Mouse (Mus musculus) thymus, adult 2 months (tissue): ENCODE data around the gene Cep164. TPM values are rescaled to one million over a fixed set of nuclear protein-coding genes. Genes with fewer than 3 reads are reported as not detected.

Source experiments
- DNase-seq: peaks from one replicate; pipeline ENCODE4 v3.0.0; 2021
- H3K27ac ChIP-seq: fragments of 200-500 bp; 2 replicates; pipeline ENCODE4 v1.5.1; 2012; ENCODE audit warnings: low read length, control low read depth; ENCODE audit not compliant: control insufficient read depth, insufficient read depth
- H3K27me3 ChIP-seq: fragments of 200-500 bp; 2 replicates; pipeline ENCODE4 v1.6.1; 2012; ENCODE audit warnings: mild to moderate bottlenecking, low read length, moderate library complexity, mixed read lengths; ENCODE audit not compliant: control insufficient read depth, insufficient read depth
- H3K36me3 ChIP-seq: fragments of 200-500 bp; 2 replicates; pipeline ENCODE4 v1.6.1; 2012; ENCODE audit warnings: mild to moderate bottlenecking, low read length, moderate library complexity; ENCODE audit not compliant: control insufficient read depth, insufficient read depth
- H3K4me1 ChIP-seq: fragments of 200-500 bp; replicated peaks from 2 replicates; pipeline ENCODE4 v1.6.1; 2012; ENCODE audit warnings: low read length; ENCODE audit not compliant: control insufficient read depth, insufficient read depth
- H3K4me3 ChIP-seq: fragments of 200-500 bp; 2 replicates; pipeline ENCODE4 v1.5.1; 2012; ENCODE audit warnings: mild to moderate bottlenecking, low read length, control low read depth, moderate library complexity; ENCODE audit not compliant: control insufficient read depth, insufficient read depth
- CTCF ChIP-seq: fragments of 200-500 bp; IDR thresholded peaks from 2 replicates; pipeline ENCODE4 v1.5.1; 2012; ENCODE audit warnings: mild to moderate bottlenecking, control low read depth, low read length, moderate library complexity, borderline replicate concordance; ENCODE audit not compliant: control insufficient read depth, poor library complexity, insufficient read depth; ENCODE audit errors: extremely low read depth
- POLR2A ChIP-seq: fragments of 200-500 bp; IDR thresholded peaks from 2 replicates; pipeline ENCODE4 v1.6.1; 2012; ENCODE audit warnings: mild to moderate bottlenecking, low read length, control low read depth, moderate library complexity; ENCODE audit not compliant: control insufficient read depth, poor library complexity, insufficient read depth; ENCODE audit errors: extremely low read depth
- WGBS: fragments of 180-500 bp; shearing (Covaris S2); methylation state at CpG from one replicate; pipeline ENCODE4 v1.1.7; 2018; 5-methylcytosine and 5-hydroxymethylcytosine counted together
- polyA plus RNA-seq: library from polyadenylated mRNA; depleted of rRNA; stranded (reverse); fragments of >200 nt; gene quantifications from 2 replicates; pipeline ENCODE4 v1.2.3, GENCODE M21; 2012

Gene Cep164
- polyA plus RNA-seq, 1 experiment = 32.0 TPM

DNA sequence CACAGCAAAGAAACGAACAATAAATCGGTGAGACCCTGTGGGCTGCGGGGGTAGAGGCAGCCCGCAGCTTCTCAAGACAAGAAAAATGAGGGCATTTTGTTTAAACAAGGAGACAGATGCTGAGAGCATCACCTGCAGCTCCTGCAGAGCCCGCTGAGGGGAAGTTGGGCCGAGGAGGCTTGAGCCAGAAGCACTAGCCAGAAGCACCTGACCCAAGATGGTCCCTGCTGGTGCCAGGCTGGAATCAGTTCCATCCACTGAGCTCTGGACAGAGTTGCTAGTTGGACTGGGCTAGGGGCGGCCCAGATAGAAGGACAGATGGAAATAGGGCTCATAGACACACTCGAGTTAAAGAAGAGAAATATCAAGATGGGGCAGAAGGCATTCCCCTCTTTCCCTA is 61.3 kb downstream of the Cep164 start:
- no peak overlapping the region for H3K27ac ChIP-seq
- whole genome bisulfite sequencing = 94% methylated on average over 8 of the region's 8 CpGs
- no peak for TF ChIP-seq CTCF
- TF ChIP-seq POLR2A = no peak

DNA sequence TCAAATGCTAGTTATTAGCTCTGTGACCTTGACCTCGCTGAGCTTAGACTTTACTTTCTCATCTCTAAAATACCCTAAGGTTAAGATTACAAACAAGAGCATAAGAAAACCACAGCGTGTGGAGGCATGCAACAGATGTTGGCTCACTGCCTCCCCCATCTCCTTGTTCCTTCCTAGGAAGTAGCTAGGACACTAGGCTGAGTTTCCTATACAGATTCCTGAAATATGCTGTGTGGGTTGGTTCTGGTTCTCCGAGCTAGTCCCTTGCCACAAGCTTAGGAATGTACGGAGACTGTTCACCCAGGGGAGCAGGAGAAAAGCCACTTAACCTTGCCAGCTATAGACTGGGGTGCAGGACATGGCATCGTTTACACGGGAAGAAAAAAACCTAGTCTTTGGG is 62.3 kb downstream of the Cep164 start:
- Histone ChIP-seq H3K27ac (no peak overlapping the region), H3K4me1 (no peaks in the 10 kb centered on the region), H3K27me3 (no peaks in the 10 kb centered on the region), H3K36me3 (no peaks in the 10 kb centered on the region), H3K4me3 (no peak overlapping the region)
- 86% methylated on average over 6 of the region's 6 CpGs for WGBS
- TF ChIP-seq CTCF (no peak), POLR2A (no peak)
- no peak for DNase-seq

More for the DNA sequence above, 61.3 kb downstream of the Cep164 start:
- Histone ChIP-seq H3K36me3 (no peaks in the 10 kb centered on the region), H3K4me1 (no peaks in the 10 kb centered on the region), H3K27me3 (no peaks in the 10 kb centered on the region), H3K4me3 (no peak overlapping the region)
- DNase-seq = no peak

DNA sequence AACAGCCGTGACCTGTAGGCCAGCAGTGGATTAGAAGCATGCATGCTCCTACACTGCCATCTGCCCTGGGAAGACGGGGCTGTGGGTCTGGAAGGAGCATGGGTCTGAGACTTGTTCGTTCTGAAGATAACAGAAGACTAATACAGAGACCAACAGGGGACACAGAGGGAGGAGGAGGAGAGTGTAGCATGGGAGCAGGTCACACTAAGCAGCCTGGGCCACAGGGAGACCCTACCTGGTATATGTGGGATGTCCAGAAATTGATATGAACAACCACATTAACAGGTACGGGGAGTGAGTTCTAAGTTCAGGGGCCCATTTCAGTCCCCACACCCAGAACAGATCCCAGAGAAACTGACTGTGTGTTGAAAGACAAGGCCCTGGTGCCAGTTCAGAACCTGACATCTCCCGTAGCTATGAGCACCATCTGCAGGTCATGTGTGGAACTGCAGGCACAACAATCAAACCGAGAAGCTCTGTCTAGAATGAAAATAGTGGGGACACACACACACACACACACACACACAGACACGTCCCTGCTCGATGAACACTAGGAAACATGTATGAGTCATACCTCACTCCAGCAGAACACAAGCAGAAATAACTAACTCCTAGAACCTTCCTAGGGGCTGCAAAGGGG is 73.9 kb downstream of the Cep164 start:
- no peak overlapping the region for H3K27ac ChIP-seq
- H3K27me3 ChIP-seq = no peaks in the 10 kb centered on the region
- TF ChIP-seq POLR2A (no peak), CTCF (no peak)
- no peaks in the 10 kb centered on the region for H3K4me1 ChIP-seq
- WGBS = 39% methylated on average over 8 of the region's 8 CpGs
- no peaks in the 10 kb centered on the region for H3K36me3 ChIP-seq
- no peak overlapping the region for H3K4me3 ChIP-seq
- DNase-seq = peak; percentile 50

DNA sequence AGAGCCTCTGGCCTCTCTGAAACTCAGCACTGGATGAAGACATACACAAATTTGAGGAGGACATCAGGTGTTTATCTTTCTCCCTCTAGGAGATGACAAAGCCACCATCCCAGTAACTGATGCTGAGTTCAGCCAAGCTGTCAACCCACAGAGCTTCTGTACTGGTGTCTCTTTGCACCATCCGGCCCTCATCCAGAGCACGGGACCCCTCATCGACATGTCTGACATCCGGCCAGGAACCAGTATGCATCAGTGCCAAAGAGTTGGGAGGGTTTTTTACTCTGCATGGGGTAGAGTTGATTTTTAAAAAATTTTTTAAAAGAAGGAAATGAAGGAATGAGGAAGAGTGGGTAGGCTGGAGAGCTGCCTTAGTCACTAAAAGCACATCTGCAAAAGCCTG is 78.6 kb downstream of the Cep164 start:
- no peak for DNase-seq
- no peaks in the 10 kb centered on the region for H3K4me1 ChIP-seq
- WGBS = 89% methylated on average over 4 of the region's 4 CpGs

DNA sequence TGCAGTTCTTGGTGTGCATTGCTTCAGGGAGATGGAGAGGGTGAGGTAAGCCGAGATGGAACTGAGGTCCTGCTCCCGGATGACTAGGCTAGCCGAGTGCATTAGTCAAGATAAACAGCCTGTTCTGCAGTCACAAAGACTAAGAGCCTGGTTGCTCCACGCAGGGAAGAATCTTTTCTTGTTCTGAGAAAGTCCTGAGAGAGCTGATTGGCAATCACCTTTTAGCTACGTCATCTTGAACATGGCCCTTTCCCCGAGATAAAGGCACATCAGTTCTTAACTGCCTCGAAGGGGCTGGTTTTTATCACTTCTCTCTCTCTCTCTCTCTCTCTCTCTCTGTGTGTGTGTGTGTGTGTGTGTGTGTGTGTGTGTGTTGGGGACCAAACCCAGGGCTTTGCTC is 83.0 kb downstream of the Cep164 start:
- H3K27ac ChIP-seq = no peak overlapping the region
- DNase-seq = no peak
- 53% methylated on average over 7 of the region's 7 CpGs for WGBS
- no peaks in the 10 kb centered on the region; the same call in 1 of the 2 replicates for H3K27me3 ChIP-seq
- no peak overlapping the region for H3K4me3 ChIP-seq
- no peaks in the 10 kb centered on the region for H3K36me3 ChIP-seq
- H3K4me1 ChIP-seq = no peaks in the 10 kb centered on the region
- no peak for TF ChIP-seq POLR2A
- TF ChIP-seq CTCF = no peak

More for the DNA sequence above, 78.6 kb downstream of the Cep164 start:
- no peaks in the 10 kb centered on the region for H3K27me3 ChIP-seq
- TF ChIP-seq POLR2A (no peak), CTCF (no peak)
- H3K4me3 ChIP-seq = no peak overlapping the region
- no peaks in the 10 kb centered on the region for H3K36me3 ChIP-seq
- no peak overlapping the region for H3K27ac ChIP-seq

DNA sequence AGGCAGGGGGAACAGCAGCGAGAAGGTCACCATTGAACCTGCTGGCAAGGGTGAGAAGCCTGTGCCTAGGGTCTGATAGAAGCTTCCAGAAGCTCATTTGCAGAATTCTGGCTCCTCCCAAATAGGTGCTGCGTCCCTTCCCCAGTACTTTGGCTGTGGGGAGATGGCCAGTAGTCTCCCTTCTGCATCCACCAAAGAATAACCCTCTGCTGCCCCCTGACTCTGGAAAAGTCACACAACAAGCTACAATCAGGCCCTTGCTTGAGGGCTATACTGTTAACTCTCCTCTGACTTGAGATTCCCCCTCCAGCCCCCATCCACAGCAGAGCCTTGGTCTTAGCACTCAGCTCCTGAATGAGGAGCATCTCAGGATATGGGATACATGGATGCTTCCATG is 87.9 kb downstream of the Cep164 start:
- Histone ChIP-seq H3K27ac (no peak overlapping the region), H3K4me1 (no peaks in the 10 kb centered on the region), H3K4me3 (no peak overlapping the region), H3K36me3 (no peaks in the 10 kb centered on the region), H3K27me3 (no peaks in the 10 kb centered on the region; the same call in 1 of the 2 replicates)
- TF ChIP-seq POLR2A (no peak), CTCF (no peak)
- WGBS = 71% methylated on average over 2 of the region's 2 CpGs
- no peak for DNase-seq
